Mouse (Mus musculus): Measurements from ENCODE around the gene Blcap. TPM values are rescaled to one million over a fixed set of nuclear protein-coding genes. Genes with fewer than 3 reads are reported as not detected.

Blcap gene
- polyA plus RNA-seq, 1 experiment from 2014 or later: 29.4 TPM

DNA sequence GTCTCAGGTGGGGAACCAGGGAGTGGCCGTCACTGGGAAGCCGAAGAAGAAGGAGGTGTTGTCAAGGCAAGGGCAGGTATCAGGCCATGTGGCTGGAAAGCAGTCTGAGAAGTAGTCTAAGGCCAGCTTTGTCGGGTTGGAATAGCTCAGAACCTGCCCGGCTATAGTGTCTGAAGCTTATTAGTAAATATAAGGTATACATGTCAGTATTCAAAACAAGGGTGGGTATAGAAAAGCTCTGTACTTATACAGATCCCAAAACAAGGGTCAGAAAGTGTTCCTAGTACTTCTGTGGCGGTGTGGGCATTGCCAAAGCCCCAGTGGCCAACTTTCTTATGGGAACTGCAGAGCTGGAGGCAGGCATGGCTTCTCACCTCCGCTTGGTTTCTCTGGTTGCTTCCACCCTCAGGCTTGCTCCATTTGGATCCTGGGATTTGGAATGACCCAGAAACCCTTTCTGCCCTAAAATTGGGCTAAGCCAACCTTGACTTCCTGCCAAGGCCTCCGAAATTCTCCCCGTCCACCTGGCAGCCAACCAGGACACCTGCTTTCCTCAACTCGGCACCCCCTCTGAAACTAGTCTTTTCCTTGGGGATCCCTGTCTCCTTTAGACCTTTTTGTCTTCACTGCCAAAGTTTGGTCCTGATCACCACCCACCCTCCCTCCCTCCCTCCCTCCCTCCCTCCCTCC, 1.1 kb downstream of the Blcap start:
- H3K27me3 ChIP-seq (replicated peaks): peaks cover 4% of the 10 kb centered on the region
- no peak overlapping the region for H3K9ac ChIP-seq
- H3K36me3 ChIP-seq: no peaks in the 10 kb centered on the region
- H3K27ac ChIP-seq (replicated peaks): no peak overlapping the region
- H3K4me3 ChIP-seq: no peak overlapping the region
- H3K4me1 ChIP-seq: peaks cover 15% of the 10 kb centered on the region
- WGBS: 69% methylated on average over 9 of the region's 9 CpGs
- no peak overlapping the region for H3K4me2 ChIP-seq
- ATAC-seq (ENCODE audit: extremely low read depth, insufficient number of reproducible peaks, low FRiP score, low TSS enrichment): no peak
- no peaks in the 10 kb centered on the region for H3K9me3 ChIP-seq

DNA sequence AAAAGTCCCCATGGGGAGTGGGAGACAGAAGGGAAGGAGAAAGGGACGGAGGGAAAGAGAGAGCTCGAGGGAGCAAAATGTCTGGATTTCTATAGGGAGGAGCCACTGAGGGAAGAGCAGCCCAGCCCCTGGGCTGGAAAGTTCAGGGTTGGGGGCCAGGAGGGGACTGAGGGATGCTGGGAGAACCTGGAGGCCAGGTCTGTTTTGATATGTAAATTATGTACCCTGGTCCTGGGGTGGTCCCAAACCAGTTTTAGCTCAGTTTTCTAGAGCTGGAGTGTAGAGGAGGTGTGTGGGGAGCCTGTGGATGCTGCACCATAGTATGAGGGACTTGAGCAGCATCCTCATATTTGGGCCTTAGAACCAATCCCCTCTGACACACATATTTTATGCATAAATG, 2.2 kb downstream of the Blcap start:
- H3K27me3 ChIP-seq (replicated peaks): peaks cover 4% of the 10 kb centered on the region
- WGBS: 26% methylated on average over 2 of the region's 2 CpGs

DNA sequence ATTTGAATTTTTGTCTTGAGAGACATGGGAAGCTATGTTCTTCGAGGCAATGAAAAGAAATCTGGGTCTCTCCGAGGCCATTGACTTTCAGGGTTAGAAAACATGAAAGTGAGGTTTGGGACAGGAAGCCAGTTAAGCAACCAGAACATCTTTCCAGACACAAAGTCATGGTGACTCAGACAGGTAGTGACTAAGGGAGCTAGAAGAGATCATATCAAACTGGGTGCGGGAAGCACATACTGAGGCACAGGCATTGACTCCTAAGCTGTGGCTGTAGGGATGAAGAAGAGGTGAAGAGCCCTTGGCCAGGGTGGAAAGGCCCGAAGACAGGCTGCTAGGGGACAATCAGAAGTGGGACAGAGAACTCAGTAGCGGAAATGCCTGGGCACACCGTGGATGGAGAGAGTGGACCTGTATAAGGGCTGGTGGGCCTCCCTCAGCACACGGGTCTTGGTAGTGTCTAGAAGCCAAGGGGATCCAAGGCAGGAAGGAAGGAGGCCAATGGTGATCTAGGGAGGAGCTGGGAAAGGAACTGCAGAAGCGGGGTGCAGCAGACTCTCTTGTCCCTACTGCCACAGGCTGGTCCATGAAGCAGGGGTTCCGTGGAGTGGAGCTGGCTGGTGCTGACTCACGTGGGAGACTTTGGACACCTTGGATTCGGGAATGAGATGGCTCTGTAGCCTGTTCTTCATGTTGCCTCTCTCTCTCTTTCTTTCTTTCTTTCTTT, 3.7 kb downstream of the Blcap start:
- Histone ChIP-seq H3K27ac (replicated peaks) (0 out of 2 replicates have a peak overlapping the region, but pooled peaks have one; percentile 85), H3K4me3 (peak overlapping the region; percentile 97), H3K4me2 (peak overlapping the region; percentile 88), H3K9me3 (0 out of 2 replicates have a peak, but pooled peaks cover under 1% of the 10 kb centered on the region), H3K36me3 (peaks cover 12% of the 10 kb centered on the region), H3K9ac (peak overlapping the region; percentile 97), H3K27me3 (replicated peaks) (no peaks in the 10 kb centered on the region), H3K4me1 (peaks cover 25% of the 10 kb centered on the region)
- no peak for ATAC-seq (ENCODE audit: extremely low read depth, insufficient number of reproducible peaks, low FRiP score, low TSS enrichment)
- 81% methylated on average over 11 of the region's 11 CpGs for WGBS

More for the DNA sequence above, 2.2 kb downstream of the Blcap start:
- H3K4me2 ChIP-seq: no peak overlapping the region
- H3K4me1 ChIP-seq: peaks cover 25% of the 10 kb centered on the region
- peaks cover 4% of the 10 kb centered on the region for H3K36me3 ChIP-seq
- ATAC-seq (ENCODE audit: extremely low read depth, insufficient number of reproducible peaks, low FRiP score, low TSS enrichment): no peak
- no peaks in the 10 kb centered on the region for H3K9me3 ChIP-seq
- no peak overlapping the region for H3K4me3 ChIP-seq
- no peak overlapping the region for H3K9ac ChIP-seq
- no peak overlapping the region for H3K27ac ChIP-seq (replicated peaks)

DNA sequence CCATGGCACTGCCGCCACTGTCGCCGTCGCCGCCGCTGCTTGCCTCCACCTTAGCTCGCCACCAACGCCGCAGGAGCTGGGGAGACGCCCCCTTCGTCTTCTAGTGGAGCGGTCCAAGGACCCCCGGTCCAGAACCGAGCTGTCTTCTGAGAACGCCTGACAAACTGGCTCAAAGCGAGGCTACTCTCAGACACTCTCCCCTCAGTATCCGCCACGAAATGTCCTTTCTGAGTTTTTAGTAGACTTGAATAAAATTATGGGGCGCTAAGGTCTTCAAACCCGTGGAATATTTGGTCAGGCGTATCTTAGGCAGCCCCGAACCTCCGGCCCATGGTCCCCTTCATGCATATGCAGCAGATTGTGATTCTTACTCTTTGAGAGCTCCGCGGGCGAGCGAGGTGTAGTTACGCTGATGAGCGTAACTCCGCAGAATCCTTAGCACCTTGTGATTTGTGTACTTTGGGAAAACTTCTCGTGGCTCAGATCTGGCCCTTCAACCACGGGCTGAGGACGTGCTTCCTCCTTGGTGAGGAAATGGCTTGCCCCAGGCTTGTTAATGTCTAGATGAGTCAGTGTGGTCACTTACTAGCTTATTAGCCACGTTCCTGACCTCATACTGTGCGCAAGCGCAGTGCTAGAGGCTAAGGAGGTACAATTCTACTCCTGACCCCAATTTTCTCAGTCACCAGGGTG, 4.7 kb downstream of the Blcap start:
- WGBS: under 1% methylated on average over 36 of the region's 36 CpGs
- peak overlapping the region; percentile 88 for H3K4me2 ChIP-seq
- peaks cover 21% of the 10 kb centered on the region for H3K36me3 ChIP-seq

DNA sequence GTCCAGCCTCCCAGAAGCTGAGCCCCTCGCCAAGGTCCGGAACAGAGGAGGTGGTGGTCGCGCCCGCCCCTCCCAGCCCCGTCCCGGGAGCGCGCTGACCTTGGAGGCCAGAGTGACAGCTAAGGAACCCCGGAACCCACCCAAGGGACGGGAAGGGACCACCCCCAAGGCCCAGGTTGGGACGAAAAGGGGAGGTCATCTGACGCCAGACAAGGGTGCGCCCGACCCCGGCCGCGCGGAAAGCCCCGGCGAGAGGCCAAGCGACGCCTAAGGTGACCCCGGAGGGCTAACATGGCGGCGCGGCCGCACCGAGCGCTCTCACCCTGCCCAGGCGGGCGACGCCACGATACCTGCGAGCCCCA, 5.2 kb downstream of the Blcap start:
- no peak for ATAC-seq (ENCODE audit: extremely low read depth, insufficient number of reproducible peaks, low FRiP score, low TSS enrichment)
- Histone ChIP-seq H3K9me3 (peaks cover 15% of the 10 kb centered on the region), H3K4me2 (peak overlapping the region; percentile 88), H3K4me1 (peaks cover 36% of the 10 kb centered on the region), H3K27ac (replicated peaks) (peak overlapping the region; percentile 85), H3K4me3 (peak overlapping the region; percentile 97), H3K27me3 (replicated peaks) (no peaks in the 10 kb centered on the region), H3K36me3 (peaks cover 27% of the 10 kb centered on the region), H3K9ac (peak overlapping the region; percentile 97)
- WGBS: 0% methylated on average over 30 of the region's 35 CpGs

More for the DNA sequence above, 4.7 kb downstream of the Blcap start:
- Histone ChIP-seq H3K27me3 (replicated peaks) (no peaks in the 10 kb centered on the region), H3K4me1 (peaks cover 34% of the 10 kb centered on the region), H3K27ac (replicated peaks) (peak overlapping the region; percentile 85), H3K4me3 (peak overlapping the region; percentile 97), H3K9ac (peak overlapping the region; percentile 97), H3K9me3 (peaks cover 10% of the 10 kb centered on the region)
- peak; percentile 73 for ATAC-seq (ENCODE audit: extremely low read depth, insufficient number of reproducible peaks, low FRiP score, low TSS enrichment)

DNA sequence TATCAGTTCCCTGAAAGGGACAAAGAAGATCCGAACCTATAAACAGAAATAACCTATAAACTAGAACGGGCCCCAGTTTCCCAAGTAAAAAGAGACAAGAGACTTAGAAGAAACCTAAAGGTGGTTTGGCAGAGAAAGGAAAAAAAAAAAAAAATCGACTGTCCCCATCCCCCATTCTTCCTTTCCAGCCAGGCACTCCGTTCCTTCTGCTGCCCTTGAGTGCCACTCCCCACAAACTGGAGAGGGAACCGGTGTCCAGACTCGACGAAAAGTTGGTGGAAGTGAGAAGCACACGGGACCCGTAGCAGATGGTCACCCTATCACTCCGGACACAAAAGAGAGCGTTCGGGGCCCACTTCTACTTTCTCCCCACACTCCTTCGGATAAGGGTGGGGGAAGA, 5.6 kb downstream of the Blcap start:
- Histone ChIP-seq H3K9me3 (peaks cover 18% of the 10 kb centered on the region), H3K9ac (peak overlapping the region; percentile 97), H3K4me3 (peak overlapping the region; percentile 97), H3K27me3 (replicated peaks) (no peaks in the 10 kb centered on the region), H3K36me3 (peaks cover 29% of the 10 kb centered on the region), H3K4me1 (peaks cover 36% of the 10 kb centered on the region), H3K27ac (replicated peaks) (peak overlapping the region; percentile 85), H3K4me2 (peak overlapping the region; percentile 88)
- ATAC-seq (ENCODE audit: extremely low read depth, insufficient number of reproducible peaks, low FRiP score, low TSS enrichment): no peak
- 4% methylated on average over 13 of the region's 13 CpGs for WGBS

DNA sequence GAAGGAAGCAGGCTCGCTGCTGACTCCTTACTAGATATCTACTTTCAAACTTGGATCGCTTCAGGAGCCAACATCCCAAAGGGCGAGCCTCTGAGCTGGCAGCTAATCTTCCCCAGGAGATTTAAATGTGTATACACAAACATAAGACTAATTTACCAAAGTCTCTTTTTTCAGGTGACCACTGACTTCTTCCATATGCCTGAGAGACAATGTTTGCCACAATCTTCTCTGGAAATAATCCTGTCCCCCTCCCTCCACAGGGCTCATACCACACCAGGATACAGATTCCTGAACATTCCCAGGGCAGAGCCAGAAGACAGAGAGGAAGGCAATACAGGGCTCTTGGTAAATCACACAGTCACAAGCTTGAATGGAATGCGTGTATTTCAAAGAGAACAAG, 6.4 kb downstream of the Blcap start:
- H3K27me3 ChIP-seq (replicated peaks): no peaks in the 10 kb centered on the region
- 72% methylated on average over 4 of the region's 4 CpGs for WGBS
- H3K4me1 ChIP-seq: peaks cover 36% of the 10 kb centered on the region
- 0 out of 2 replicates have a peak overlapping the region, but pooled peaks have one; percentile 24 for H3K27ac ChIP-seq (replicated peaks)
- peaks cover 26% of the 10 kb centered on the region for H3K9me3 ChIP-seq
- no peak for ATAC-seq (ENCODE audit: extremely low read depth, insufficient number of reproducible peaks, low FRiP score, low TSS enrichment)
- peak overlapping the region; percentile 97 for H3K4me3 ChIP-seq
- peak overlapping the region; percentile 97 for H3K9ac ChIP-seq
- peaks cover 37% of the 10 kb centered on the region for H3K36me3 ChIP-seq
- peak overlapping the region; percentile 88 for H3K4me2 ChIP-seq

DNA sequence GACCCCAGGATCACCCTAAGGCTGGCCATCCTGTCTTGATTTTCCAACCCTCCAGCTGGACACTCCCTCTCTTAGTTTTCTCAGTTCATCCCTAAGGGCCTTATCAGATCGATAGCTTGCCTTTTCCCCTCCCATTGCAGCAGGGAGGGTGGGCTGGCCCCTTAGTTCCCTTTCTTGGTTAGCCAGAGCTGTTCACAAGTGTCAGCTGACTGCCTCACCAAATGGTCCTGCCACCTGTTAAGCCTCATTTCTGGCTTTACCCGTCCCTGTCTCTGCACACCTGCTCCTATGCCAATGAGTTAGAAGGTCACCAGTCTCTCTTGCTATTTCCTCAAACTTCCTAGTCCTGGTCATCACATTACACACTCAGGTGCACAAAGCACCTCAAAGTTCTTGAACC, 8.0 kb downstream of the Blcap start:
- Histone ChIP-seq H3K36me3 (peaks cover 54% of the 10 kb centered on the region), H3K4me2 (no peak overlapping the region), H3K27me3 (replicated peaks) (no peaks in the 10 kb centered on the region), H3K4me1 (peaks cover 36% of the 10 kb centered on the region), H3K9ac (no peak overlapping the region), H3K4me3 (no peak overlapping the region), H3K27ac (replicated peaks) (no peak overlapping the region), H3K9me3 (peaks cover 43% of the 10 kb centered on the region)
- ATAC-seq (ENCODE audit: extremely low read depth, insufficient number of reproducible peaks, low FRiP score, low TSS enrichment): no peak
- 50% methylated on average over 2 of the region's 2 CpGs for WGBS

DNA sequence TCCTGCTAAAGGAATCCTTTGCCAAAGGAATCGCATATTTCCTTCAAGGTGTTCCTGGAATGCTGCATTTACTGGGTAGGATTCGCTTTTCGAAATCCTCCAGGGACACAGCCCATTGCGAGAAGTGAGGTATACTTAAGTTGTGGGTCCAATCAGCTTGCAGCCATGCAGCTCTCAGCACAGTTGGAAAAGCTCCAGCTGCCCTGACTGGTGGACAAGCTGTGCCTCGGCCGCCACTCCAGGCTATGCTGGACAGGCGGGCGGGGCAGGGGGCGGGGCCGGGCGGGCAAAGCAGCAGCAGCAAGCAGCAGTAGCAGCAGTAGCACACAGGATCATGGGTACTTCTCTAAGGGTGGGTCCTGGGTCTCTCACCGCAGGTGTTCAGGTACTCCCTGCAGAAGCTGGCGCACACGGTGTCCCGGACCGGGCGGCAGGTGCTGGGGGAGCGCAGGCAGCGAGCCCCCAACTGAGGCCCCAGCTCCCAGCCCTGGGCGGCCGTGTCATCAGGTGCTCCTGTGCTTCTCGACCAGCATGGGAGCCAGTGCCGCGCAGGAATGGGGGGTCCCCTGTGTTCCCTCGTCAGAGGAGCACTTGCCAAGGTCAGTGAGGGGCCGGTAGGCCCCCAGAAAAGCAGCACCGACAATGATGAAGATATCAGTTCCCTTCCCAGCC, 9.8 kb downstream of the Blcap start:
- peak; percentile 56 for ATAC-seq (ENCODE audit: extremely low read depth, insufficient number of reproducible peaks, low FRiP score, low TSS enrichment)
- peaks cover 30% of the 10 kb centered on the region for H3K4me1 ChIP-seq
- no peak overlapping the region for H3K27ac ChIP-seq (replicated peaks)
- H3K4me3 ChIP-seq: peak overlapping the region; percentile 57
- peak overlapping the region; percentile 86 for H3K4me2 ChIP-seq
- no peaks in the 10 kb centered on the region for H3K27me3 ChIP-seq (replicated peaks)
- WGBS: 50% methylated on average over 27 of the region's 27 CpGs
- H3K9ac ChIP-seq: peak overlapping the region; percentile 71
- peaks cover 46% of the 10 kb centered on the region for H3K9me3 ChIP-seq
- peaks cover 71% of the 10 kb centered on the region for H3K36me3 ChIP-seq

DNA sequence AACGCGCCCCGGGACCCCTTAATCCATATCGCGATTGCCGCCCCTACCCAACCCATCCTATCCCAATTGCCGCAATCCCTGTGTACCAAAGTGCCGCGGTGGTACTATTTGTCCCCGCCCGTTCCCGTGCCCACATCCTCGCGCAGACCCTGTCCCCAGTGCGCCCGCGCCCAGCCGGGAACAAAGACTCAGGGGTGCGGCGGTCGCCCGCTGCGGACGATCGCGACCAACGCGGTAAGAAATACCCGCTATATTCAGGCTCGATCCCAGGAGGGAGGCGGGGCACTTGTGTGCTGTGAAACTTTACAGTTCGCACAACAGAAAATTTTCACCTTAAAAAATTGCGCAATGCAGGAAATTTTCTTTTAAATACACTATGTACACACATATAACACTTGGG, 10.8 kb downstream of the Blcap start:
- Histone ChIP-seq H3K4me2 (peak overlapping the region; percentile 86), H3K4me1 (peaks cover 37% of the 10 kb centered on the region), H3K9ac (peak overlapping the region; percentile 82), H3K4me3 (peak overlapping the region; percentile 57), H3K36me3 (peaks cover 78% of the 10 kb centered on the region), H3K27me3 (replicated peaks) (no peaks in the 10 kb centered on the region), H3K27ac (replicated peaks) (0 out of 2 replicates have a peak overlapping the region, but pooled peaks have one; percentile 20), H3K9me3 (peaks cover 46% of the 10 kb centered on the region)
- no peak for ATAC-seq (ENCODE audit: extremely low read depth, insufficient number of reproducible peaks, low FRiP score, low TSS enrichment)
- WGBS: 41% methylated on average over 33 of the region's 33 CpGs

DNA sequence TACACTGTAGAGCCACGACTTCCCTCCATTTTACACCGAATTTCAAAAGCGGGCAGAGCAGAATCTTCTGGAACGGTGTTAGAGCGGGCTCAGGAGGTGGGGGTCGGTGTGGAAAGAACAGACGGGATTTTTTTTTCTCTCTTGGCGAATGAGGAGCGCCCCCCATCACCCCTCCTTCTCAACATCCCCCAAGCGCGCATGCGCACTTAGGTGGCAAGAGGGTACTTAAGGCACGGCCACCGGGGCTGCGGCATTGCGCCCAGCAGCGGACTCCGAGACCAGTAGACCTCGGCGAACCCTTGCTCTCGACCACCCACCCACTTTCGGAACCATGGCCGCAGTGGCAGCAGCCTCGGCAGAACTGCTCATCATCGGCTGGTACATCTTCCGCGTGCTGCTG, 11.2 kb downstream of the Blcap start, which contains the start of gene Nnat:
TSS of gene Nnat (plus strand) at position 221 of the 400 bp plus-strand sequence.
- 39% methylated on average over 27 of the region's 27 CpGs for WGBS
- Histone ChIP-seq H3K4me2 (peak within 1 kb of the TSS; percentile 86), H3K9me3 (peaks cover 46% of the 10 kb centered on the region), H3K4me1 (peaks cover 37% of the 10 kb centered on the region), H3K4me3 (peak within 1 kb of the TSS; percentile 57), H3K27ac (replicated peaks) (0 out of 2 replicates have a peak within 1 kb of the TSS, but pooled peaks have one; percentile 20), H3K27me3 (replicated peaks) (no peaks in the 10 kb centered on the region), H3K9ac (peak within 1 kb of the TSS; percentile 82), H3K36me3 (peaks cover 78% of the 10 kb centered on the region)
- no peak for ATAC-seq (ENCODE audit: extremely low read depth, insufficient number of reproducible peaks, low FRiP score, low TSS enrichment)

Data from heart, embryonic 13.5 days (tissue).